Mouse (Mus musculus): ENCODE data around the gene Tmem240.
"Not testable (repeated sequence)": the region's sequence is repeated elsewhere in the genome, so short reads cannot be mapped to it uniquely, and the experiment has no call there.

The Tmem240 gene

DNA sequence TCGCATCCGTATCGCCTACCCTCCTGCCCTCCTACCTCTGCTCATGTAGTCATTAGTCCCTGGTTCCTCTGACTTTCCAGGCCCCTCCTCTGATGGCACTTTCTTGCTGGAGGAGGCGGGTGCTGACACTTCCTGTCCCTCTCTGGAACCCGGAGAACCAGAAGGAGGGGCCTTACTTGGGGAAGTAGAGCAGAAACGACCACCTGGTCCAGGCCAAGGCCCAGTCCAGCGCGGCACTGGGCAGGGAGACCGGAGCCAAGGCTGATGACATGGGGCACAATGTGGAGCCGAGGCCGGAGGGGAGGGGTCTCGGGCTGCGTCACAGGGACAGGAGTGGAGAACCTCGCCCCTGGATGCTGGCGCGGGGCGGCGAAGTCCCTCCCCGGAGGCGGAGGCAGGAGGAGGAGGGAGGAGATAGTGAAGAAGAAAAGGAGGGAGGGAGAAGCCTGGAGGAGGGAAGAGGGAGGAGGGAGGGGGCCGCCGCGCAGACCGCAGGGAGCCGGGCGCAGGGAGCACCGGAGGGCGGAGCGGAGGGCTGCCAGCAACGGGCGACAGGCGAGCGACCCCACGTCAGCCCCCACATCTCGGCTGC is at the start of gene Tmem240:
Tmem240 (plus strand) TSS at position 451 of the 592 bp plus-strand sequence.
- peak; percentile 99 for DNase-seq

DNA sequence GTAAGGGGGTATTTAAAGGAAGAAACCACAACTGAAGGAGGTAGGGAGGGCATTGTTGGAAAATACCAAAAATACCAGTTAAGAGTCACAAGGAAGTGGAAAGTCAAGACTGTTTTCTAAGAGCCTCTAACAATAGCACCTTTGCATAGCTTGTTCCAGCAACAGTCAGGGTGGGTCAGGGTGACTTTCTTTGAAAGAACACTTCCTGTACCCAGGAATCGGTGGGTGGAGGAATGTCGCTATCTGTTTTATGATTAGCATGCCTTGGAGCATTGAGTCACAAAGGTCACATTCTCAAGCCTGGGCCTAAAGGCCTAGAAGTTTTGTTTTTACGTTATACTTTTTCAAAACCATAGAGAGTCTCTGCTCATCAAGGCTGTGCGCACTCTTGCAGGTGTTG is 46.8 kb upstream of the Tmem240 start:
- DNase-seq = not testable (repeated sequence)

DNA sequence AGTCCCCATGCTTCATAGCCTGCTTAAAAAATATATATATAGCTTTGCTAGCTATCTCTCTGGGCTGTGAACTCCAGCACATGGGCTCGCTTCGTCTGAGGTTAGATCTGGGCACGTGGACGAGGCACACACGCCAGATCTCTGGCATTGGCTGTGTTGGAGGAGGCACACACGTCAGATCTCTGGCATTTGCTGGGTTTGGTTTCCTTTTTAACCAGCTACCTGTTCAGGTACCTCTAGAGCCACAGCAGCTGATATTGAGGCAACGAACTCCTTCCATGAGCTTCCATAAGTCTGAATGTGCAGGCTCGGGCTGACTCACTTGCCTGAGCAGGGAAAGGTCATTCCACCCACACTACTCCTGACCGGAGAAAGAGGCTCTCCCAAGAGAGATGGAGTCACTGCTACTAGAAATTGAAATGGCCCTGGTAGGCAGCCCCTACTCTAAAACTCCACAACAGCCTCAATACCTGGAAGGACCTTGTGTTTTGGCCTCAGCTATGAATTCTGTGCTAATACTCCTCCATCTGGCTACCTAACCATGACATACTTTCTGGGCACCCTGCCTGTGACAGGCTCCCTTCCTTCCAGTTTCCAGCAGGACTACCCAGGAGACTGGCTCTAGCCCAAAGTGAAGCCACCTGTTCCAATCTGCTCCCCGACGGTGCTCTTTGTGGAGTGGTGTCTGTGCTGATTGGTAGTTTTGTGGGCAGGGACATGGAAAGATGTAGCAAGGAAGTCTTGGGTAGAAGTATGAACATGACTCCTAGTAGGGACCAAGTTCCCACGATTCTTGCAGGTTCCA is 43.8 kb upstream of the Tmem240 start:
- peak; percentile 99 for DNase-seq

DNA sequence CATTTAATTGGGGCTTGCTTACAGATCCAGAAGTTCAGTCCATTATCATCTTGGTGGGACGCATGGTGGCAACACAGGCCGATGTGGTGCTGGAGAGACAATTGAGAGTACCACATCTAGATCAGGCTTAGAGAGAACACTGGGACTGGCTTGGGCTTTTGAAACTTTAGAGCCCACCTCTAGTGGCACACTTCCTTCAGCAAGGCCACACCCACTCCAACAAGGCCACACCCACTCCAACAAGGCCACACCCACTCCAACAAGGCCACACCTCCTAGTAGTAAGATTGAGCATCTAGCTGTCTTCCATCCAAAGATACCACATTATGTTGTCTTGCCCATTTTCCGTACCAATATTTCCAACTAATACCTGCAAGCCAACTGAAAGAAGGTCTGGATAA is 42.2 kb upstream of the Tmem240 start:
- no peak for DNase-seq

DNA sequence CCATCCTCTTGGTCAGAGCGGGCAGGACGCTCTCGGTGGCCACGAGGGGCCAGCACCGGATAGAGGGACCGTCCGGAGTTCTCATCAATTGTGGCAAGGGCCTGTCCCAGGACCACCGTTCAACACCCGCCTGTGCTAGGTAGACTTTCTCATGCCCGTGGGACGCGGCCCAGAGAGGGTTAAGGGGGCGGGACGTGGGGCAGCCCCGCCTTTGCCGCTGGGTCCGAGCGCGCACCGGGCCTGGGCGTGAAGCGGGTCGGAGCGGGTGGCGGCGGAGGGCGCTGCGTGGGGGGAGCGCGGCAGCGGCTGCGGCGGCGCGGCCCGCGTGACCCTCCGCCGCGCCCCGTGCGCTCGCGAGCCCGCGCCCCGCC is 40.5 kb upstream of the Tmem240 start, which contains the start of gene Fndc10:
Fndc10 (plus strand) TSS at position 232 of the 371 bp plus-strand sequence.
- DNase-seq = peak; percentile 89 to 90

DNA sequence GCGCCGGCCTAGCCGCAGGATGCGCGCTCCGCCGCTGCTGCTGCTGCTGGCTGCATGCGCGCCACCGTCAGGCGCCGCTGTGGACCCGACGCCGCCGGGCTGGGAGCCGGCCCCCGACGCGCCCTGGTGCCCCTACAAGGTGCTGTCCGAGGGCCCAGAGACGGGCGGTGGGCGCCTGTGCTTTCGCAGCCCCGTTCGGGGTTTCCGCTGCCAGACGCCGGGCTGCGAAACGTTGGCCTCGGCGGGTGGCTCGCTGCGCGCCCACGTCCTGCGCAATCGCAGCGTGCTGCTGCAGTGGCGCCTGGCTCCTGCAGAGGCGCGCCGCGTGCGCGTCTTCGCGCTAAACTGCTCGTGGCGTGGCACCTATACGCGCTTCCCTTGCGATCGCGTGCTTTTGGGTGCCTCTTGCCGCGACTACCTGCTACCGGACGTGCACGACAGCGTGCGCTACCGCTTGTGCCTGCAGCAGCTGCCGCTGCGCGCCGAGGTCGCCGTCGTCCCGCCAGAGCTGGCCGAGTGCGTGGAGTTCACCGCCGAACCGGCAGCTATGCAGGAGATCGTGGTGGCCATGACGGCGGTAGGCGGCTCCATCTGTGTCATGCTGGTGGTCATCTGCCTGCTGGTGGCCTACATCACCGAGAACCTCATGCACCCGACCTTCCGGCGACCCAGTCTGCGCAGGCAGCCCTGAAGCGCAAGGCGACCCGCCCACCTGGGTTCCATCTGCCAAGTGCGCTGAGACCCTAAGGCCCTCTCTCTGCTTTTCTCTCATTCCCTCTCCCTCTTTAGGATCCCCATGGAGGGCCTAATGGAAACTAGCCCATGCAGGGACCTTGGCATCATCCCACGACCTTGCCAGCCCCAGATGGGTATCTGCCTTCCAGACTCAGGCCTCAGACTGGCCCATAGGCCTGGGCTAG is 39.9 kb upstream of the Tmem240 start:
- peak; percentile 75 to 78 for DNase-seq

DNA sequence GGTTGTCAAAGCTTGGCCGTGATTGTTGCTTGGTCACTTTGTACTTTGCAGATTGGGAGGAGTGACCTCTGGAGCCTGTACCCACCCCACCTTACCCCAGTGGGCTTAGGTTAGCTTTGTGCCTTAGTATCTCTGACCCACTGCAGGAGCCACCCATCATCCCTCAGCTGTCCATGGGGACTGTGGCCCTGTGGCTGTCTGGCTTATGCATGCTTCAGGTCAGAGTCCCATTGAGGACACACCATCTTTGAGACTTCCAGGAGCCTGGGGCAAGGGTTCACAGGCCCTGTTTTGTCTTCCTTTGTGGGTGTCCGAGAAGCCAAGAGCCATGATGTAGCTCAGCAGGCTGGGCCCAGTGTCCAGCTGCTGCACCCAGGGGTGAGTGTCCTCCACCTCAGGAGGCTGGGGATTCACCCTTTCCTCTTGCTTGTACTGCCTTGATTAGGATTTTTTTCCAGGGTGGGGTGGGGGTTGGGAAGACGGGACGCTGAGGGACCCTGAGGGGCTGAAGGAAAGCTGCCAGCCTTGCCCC is 39.0 kb upstream of the Tmem240 start:
- peak in 1 of 2 experiments; percentile 32 for DNase-seq

DNA sequence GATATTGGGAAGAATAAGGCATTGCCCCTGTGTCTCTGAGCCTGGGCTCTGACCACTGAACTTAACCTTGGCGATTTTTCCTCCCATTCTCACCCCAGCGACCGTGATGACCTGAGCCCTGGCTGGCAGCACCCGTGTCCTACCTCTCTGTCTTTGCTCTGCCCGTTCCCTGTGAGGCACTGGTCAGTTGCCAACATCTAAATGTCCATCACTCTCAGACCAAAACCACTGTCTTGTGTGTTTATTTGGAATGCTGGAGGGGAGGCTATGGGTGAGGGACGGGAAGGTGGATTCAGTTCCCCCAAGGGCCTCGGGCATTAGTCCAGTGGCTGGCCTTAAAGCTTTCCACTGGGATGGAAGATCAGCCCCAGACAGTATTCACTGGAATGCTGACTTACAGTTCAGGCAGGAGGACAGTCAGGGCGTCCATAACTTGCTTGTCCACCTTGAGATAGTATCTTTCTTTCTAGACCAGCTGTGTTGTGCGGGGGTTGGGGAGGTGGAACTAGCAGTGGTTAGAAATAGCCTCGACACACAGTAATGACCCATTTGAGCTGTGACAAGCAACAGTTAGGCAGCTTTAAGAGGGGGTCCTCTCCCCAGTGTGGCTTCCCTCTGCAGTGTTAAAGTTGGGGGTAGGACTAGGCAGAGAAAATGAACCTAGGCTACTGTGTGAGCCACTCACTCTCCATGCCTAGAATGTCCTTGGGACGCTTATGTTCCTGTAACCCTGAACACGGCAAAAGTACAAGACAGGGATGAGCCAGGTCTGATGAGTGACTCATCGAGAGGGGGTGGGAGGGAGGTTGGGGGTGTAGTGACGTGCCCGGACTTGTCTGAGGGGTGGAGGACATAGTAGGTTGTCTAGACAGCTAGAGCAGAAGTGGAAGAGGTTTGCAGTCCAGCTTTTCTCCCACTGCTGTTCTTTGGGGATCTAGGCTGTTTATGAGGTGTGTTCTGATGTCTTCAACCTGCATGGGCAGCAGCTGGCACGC is 38.0 kb upstream of the Tmem240 start:
- peak; percentile 54 to 58 for DNase-seq

DNA sequence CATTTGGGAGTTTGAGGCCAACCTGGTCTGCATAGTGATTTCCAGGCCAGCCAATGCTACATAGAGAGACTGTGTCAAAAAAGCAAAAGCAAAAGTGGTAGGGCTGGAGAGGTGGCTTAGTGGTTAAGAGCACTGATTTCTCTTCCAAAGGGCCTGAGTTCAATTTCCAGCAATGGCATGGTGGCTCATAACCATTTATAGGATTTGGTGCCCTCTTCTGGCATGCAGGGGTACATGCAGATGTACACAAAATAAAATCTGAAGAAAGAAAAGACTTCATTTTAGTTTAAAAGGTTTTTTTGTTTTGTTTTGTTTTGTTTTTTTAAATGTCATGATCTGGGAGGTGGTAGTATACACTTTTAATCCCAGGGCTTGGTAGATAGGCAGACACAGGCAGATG is 34.2 kb upstream of the Tmem240 start:
- DNase-seq = peak; percentile 24 to 32

DNA sequence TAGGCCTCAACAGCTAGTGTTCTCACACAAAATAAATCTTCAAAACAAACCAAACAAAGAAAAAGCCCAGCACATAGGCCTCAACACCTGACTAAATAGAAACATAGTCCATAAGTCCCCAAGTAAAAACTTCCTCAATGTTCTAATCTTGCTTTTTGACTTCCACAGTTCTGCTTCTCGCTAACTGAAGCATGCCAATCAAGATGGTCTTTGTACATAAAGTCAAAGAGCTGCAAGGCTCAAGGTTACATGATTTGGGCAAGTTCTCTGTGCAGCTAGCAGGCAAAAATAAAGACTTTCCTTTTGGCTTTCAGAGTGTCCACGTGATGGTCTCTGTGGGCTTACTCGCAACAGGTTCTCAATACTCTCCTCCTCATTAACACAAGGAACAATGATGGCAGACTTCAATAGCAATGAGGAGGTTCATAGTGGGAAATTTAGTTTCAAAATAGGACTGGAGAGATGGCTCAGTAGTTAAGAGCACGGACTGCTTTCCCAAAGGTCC is 31.1 kb upstream of the Tmem240 start:
- DNase-seq = no peak

DNA sequence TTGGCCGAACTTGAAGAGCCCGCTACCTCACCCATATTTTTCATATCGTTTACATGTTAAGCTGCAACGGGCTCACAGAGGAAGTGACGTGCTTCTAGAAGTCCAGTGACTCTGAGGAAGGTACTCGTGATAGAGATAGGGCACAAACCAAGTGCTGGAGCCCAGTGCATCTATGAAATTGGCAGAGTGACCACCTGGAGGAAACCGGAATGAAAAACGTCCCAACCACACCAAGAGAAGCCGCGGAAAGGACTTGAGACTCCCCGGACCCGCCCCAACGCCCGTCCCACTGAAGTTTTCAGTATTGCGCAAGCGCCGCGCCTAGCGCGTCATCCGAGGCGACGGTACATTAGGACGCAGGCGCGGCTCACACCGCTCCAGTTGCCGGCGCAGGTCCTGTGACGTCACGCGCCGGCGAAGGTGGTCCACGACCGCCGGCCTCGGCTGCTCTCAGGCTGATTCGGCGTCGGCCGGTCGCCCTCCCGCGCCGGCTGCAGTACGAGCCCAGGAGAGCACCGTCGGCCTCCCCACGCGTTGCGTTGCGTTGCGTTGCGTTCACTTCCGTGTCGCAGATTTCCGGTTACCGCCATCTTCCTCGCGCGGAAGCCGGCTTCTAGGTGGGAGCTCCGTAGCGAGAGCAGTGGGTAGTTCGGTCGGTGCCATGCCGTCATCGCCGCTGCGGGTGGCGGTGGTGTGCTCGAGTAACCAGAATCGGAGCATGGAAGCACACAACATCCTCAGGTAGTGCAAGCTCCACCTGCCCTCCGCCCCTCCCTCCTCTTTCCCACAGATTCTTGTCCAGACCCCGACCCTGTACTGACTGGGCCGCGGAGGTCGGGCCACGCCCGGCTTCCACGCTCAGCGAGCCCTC is 29.6 kb upstream of the Tmem240 start, which contains the start of gene Ssu72:
Ssu72 (plus strand) TSS at position 80 of the 871 bp plus-strand sequence.
- peak; percentile 95 to 97 for DNase-seq

DNA sequence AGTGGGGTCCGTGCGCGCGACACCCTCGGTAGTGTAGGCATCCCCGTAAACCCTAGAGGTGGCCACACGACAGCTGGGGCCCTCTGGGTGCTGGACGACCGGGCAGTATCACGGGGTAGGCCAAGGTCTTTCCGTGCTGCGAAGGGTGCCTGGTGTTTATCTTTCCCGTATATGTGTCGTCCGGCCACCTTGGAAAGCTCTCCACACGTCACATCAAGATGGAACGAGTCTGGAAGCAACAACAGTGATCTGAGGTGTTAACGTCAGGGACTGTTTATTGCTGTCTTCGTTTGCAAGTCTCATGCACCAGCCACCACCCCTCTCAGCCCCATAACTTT is 29.0 kb upstream of the Tmem240 start:
- no peak for DNase-seq

DNA sequence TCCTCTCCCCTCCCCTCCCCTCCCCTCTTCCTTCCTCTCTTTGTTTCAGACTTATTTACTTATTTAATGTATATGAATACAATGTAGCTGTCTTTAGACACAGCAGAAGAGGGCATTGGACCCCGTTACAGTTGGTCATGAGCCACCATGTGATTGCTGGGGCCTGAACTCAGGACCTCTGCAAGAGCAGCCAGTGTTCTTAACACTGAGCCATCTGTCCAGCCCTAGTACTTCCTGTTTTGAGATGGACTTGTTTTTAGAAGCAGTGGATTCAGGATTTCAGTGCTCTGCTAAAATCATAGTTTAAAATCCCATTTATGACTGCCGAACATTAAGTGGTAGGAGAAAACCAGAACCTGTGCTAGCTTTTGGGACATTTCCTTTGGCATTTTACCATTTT is 26.0 kb upstream of the Tmem240 start:
- DNase-seq = no peak

DNA sequence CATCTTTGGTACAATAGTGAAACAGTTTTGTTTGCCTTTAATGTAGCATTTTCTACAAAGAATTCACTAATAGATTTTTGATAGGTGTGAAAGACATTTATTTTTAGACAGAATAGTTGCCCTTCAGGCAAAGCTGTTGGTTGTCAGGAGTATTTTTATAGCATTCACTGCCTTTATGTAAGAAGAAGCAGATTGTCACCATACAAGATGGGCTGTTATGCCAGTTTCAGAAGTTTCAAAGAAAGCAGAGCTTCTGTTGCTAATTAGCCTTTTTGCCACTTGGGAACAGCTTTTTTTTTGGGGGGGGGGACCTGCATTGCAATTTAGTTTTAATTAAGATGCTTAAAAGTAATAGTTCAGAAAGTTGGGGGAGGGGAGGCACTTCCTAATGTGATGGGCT is 25.6 kb upstream of the Tmem240 start:
- DNase-seq = no peak

DNA sequence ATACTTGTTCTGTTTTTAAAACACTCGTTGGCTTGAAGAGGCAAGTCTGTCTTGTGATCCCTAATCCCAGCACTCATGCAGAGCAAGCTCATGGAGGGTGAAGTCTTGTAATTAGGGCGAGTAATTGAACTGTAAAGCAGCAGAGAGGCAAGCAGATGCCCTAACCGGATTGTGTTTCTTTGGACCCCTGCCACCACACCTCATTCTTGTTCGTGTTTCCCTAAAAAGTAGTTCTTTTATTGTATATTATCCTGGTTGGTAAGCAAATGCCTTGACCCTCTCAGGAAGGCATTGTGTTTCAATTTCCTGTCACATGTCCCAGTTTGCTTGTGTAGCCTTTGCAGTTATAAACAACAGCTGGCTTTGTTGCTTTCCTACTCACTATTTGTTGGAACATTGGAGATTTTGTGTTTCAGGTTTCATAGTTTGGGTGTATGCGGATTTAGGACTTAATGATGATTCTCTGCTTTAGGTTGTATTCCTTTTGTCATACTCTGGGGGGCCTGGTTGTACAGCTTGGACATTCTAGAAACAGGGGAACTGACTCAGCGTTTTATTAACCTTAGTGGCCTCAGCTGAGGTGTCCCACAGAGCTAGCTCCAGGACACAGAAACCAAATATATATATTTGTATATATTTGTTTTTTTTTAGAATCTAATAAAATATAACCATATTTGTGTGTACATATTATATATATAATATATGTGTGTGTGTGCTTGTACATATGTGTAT is 23.9 kb upstream of the Tmem240 start:
- DNase-seq = peak; percentile 60 to 71

DNA sequence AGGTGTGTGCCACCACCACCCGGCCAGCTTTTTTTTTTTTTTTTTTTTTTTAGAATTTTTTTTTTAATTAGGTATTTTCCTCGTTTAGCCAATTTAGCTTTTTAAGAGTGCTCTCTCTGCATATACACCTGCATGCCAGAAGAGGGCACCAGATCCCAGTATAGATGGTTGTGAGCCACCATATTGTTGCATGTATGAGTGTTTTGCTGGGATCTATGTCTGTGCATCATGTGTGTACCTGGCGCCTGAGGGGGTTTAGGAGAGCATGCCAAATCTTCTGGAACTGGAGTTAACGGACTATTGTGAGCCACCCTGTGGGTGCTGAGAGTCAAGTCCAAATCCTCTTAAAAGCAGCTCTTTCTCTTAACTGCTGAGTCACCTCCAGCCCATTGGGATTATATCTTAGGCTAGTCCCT is 12.9 kb upstream of the Tmem240 start:
- peak; percentile 59 to 69 for DNase-seq

DNA sequence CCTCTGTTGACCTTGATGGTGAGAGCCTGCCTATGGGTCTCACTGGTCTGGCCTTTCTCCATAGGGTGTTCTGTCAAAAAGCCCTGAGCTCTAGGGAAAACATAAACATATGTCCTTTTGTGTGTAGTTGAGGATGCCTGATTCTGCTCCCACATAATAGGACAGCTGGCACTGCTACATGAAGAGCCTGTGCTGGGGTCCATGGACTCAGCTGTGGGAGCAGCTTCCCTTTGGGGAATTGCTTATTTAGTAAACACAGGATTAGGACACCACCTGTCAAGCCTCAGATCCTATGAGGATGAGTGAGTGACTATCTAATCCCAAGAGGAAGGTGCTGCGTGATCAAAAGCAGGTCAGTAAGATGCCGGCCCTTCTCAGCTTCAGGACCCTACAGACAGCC is 6.6 kb upstream of the Tmem240 start:
- no peak for DNase-seq

DNA sequence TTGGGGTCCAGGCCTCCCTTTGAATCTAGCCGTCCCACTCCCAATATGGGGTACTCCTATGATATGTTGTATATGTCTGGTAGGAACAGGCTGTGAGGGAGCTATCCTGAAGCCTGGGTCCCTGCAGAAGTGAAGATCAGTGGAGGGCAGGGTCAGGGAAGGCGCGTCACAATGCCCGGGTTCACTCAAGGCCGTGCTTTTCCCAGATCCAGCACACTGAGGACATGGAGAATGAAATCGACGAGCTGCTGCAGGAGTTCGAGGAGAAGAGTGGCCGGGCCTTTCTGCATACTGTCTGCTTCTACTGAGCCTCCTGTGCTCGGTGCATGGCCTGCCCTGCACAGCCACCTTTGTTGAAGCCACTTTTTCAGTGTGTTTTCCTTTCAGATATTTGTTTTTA is 1.3 kb upstream of the Tmem240 start:
- peak in 1 of 2 experiments; percentile 35 for DNase-seq

DNA sequence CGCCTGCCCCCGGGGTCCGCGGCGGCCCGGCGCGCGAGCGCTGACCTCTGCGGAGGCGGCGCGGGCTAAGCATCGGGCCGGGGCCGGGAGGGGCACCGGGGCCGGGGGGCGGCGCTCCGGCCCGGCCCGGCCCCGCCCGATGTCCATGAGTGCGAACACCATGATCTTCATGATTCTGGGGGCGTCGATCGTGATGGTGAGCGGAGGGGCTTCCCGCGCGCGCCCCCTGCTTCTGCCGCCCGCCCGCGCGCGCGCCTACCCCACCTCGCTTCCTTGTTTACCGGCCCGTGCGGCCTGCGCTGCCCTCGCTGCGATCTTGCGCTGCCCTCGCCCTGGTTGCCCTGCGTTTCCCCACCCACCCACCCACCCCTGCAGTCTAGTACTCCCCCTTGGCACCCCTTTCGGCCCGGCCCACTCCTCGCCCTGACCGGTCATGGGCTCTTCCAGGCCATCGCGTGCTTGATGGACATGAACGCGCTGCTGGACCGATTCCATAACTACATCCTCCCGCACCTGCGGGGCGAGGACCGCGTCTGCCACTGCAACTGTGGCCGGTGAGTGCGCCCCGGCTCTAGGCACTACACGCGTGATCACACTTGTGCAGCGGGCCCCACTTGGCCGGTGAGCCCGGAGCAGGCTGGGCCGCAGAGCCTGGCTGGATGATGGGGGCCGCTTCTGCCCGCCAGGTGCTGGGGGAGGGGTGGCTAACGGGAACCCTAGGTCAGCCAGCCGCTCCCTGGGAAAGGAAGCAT is 527 bp downstream of the Tmem240 start:
- peak; percentile 94 to 96 for DNase-seq
